Mouse (Mus musculus) right cerebral cortex, postnatal 36 days (tissue): Measurements from ENCODE around the gene P4htm.

ENCODE experiments used
- DNase-seq, 2 experiments: peaks; one replicate each; pipeline ENCODE4 v3.0.0; 2022; ENCODE audit warnings: low spot score in 2 of 2, mixed read lengths in 1 of 2

Gene P4htm

DNA sequence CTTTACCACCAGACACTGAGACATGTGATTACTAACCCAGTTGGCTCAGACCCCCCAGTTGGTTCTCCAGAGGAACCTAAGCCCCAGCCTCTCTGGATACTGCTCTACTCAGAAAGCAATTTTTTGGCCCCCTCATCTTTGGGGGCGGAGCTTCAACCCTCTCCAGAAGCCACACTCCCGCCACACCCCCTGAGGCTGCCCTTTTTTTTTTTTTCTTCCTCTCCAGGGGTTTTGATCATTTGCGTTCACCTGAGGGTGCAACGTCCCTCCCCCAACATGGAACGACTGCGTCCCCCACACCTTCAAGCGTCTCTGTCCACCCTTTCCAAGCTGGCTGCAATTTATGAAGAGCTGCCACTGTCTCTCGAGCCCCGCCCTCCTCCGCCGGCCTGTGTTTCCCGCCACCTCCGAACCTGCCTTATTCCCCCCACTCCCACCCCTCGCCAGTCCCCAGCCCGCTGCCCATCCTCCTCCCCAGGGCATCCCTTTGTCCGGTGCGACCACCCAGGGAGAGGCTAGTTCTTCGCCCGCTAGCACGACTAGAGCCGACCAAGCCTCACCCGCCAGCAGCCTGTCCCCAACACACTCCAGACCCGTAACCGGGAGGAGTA is 19.4 kb downstream of the P4htm start:
- no peak for DNase-seq

DNA sequence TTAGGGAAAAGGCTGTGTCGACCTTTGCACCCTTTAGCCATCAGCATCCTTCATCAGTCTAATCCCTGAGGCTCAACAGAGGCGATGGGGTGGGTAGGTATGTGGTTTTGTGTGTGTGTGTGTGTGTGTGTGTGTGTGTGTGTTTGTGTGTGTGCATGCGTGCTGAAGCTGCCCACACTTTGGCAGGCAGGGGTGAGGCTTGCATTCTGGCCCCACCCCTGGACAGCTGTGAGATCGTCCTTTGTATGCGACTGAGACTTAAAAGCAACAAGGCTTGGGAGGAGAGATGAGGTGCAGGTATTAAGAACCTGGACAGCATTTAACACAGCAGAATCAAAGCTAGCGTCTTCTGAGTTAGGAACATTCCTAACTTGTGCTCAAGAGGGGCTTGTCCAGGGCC is 20.4 kb downstream of the P4htm start:
- DNase-seq = no peak

GRCm38 (mm10) chr9:108575321-108576297 is 21.9 kb downstream of the P4htm start:
- DNase-seq = no peak

GRCm38 (mm10) chr9:108574921-108575320 is 22.5 kb downstream of the P4htm start:
- no peak for DNase-seq

DNA sequence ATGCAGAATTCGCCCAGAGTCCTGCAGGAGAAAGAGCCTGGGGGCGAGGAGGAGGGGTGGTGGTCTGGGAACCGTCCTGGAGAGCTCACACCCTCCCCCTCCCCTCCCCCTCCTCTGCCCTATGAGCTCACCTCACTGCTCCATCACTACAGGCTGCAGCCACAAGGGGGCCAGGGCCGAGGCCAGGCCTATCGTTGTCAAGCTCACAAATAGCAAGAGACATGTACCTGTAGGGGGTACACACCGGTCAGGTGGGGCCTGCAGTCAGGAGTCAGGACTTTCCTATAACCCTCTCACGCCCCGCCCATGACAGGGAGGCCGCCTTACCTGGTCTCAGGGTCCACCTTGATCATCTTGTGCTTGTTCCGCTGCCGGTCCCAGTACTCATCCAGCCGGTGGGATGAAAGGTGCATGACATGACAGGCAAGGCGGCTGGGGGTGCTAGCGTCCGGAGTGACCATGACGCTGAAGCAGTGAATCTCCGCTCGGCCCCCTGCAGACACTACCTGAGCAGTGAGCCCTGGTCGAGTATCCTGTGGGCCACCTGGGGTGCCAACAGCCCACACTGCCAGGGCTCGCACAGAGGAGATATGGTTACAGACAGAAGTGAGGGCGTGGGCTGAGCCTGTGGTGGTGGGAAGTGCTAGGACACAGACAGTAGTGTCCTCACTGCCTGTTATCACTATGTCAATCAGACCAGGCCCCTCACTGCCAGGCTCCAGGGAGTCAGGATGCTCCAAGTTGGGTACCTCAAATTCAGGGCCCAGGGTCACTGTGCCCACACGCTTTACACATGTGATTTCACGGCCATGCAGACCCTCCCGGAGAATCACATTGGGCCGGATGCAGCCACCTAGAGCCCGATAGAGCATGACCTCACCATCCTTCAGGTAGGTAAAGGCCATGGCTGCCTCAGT is 23.4 kb downstream of the P4htm start:
- DNase-seq = no peak

GRCm38 (mm10) chr9:108572321-108572720 is 25.1 kb downstream of the P4htm start:
- DNase-seq = no peak

GRCm38 (mm10) chr9:108571401-108571973 is 26.0 kb downstream of the P4htm start:
- no peak for DNase-seq

- no peak for DNase-seq
These were observed 27.1 kb downstream of the P4htm start for GRCm38 (mm10) chr9:108570207-108570896.

DNA sequence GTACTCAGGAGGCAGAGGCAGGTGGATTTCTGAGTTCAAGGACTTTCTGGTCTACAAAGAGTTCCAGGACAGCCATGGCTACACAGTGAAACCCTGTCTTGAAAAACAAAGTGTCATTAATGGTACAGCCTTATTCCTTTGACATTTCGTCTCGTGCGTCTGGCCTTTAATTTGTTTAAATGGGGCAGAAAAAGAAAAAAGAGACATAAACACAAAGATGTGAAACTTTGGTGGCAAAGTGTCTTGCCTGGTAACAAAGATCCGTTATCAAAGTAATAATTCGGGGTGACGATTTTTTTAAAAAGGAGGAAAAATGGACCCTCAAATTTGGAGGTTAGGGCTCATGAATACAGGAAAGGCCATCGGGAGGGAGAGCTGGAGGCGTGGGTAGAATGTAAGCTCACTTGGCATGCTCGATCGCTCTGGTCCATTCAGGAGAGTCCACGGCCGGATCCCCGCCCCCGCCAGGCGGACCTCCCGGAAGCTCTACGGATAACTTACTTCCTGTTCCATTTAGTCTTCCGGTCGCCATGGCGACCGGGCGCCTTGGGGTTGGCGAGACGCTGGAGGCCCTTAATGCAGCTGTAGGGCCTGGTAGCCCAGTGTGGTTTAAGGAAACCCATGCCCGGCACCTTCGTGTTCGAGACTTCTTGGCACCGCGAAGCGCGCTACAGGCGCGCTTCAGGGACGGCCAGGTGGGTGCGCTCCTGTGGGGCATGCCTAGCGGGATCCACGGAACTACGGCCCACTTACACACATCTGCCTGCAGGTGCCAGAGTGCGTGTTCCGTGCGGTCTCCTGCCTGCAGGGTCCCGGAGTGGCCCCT is 27.9 kb downstream of the P4htm start, which contains the start of gene Dalrd3:
Gene Dalrd3 (plus strand): TSS at position 506 of the 826 bp plus-strand sequence.
- DNase-seq = peak; percentile 93 to 94

GRCm38 (mm10) chr9:108568511-108568921 is 29.0 kb downstream of the P4htm start:
- no peak for DNase-seq

DNA sequence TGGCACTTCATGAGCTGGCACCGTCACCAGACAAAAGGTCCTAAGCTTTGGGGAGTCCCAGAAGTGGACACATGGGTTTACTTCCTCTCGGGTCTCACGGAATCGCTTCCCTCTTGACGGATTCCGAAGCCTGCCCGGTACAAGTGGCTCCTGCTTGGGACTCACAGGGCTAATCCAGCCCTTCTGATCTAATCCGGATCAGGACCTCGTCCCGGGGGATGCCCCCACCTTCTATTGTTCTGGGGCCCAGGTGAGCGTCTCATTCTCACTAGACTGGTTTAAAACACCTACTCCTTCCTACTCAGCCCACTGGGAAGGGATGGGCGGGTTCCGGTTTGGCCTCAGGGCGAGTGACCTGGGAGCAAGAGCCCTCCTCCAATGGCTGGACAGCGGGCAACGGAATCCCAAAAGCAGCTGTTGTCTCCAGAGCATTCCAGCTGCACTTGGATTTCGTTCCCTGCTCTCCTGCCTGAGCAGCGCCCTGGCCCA is 29.5 kb downstream of the P4htm start:
- no peak for DNase-seq

- DNase-seq = peak; percentile 93 to 95
These were observed 30.4 kb downstream of the P4htm start, which contains the start of gene Ndufaf3 for GRCm38 (mm10) chr9:108566815-108567776. Ndufaf3 (minus strand) TSS chr9:108567434.

- DNase-seq = no peak
These were observed 31.3 kb downstream of the P4htm start for GRCm38 (mm10) chr9:108565881-108566814.

DNA sequence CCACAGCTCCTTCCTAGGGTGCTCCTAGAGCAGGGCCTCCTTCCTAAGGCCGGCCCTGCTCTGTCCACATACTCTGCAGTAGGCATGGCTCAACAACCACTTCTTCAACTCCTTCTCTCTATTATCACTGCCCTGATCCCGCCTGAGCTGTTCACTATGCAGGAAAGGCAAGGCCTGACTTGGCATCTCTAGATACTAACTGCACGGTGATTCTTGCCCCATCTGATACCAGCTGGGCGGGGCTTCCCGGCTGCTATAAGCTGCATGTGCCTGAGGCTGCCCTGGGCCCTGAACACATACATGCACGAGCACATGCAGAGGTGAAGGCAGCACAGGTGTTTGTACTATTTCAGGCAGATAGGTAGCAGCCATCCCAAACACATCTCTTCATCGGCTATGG is 33.3 kb downstream of the P4htm start:
- no peak for DNase-seq

- DNase-seq = no peak
These were observed 33.8 kb downstream of the P4htm start for GRCm38 (mm10) chr9:108563671-108564070.

GRCm38 (mm10) chr9:108560227-108560841 is 37.1 kb downstream of the P4htm start, which contains the start of gene Impdh2:
Impdh2 (plus strand) TSS chr9:108560286.
- peak; percentile 90 to 92 for DNase-seq

DNA sequence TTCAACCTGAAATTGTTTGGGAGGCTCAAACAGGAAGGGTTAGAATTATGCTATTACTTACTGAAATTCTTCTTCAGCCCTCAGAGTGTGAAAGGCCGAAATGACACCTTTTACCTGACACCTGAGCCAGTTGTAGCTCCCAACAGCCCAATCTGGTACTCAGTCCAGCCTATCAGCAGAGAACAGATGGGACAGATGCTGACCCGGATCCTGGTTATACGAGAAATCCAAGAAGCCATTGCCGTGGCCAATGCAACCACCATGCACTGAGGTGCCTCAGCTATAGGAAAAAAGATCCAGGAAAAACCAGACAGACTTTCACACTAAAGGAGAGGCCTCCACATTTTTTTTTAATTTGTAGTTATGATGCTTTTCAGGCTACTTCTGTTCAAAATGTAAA is 38.3 kb downstream of the P4htm start:
- DNase-seq = no peak
